Mouse (Mus musculus) adipocyte (in vitro differentiated cells): ENCODE data around the gene Nudt15.
"Not testable (repeated sequence)": the region's sequence is repeated elsewhere in the genome, so short reads cannot be mapped to it uniquely, and the experiment has no call there.

Experiments used
- DNase-seq: peaks from one replicate; pipeline ENCODE4 v3.0.0-alpha.2; 2016; ENCODE audit warnings: low spot score

Nudt15 gene

DNA sequence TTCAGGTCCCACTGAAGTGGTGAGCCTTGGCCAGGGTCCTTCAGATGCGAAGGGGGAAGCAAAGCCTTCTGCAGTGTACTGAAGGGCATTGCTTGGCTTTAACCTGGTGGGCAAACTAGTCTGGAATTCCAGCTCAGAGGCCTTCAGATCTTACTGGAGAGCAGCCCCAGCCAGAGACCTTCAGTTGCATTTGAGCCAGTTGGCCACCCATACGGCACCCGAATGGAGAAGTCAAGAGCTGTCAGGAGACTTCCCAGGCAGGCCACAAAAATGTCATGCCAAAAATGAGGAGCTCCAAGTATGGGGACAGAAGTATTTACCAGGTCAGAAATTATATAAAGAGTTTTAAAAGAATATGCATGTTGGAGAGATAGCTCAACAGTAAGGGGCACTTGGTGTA, at the start of gene Nudt15:
Gene Nudt15, minus strand, starts transcription at position 192 of the 400 bp plus-strand sequence.
- DNase-seq = no peak

DNA sequence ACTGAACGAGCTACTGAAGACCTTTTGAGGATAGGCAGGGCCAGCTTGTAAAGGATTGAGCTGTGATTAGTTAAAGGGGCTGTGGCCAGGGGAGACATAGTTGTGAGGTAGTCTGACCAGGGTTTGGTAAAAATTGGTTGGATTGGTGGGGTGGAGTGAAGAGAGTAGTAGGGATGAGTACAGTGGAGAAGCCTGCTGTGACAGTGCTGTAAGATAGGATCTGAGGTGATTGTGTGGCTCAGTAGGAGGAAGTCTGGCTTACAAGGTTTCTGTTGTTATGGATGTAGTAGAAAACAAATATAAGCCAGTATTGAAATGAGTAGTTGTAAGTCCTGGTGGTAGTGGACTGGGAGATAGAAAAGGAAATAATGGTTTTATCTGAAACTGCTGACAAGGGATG, 44.1 kb upstream of the Nudt15 start:
- no peak for DNase-seq

- DNase-seq = no peak
Observed at GRCm38 (mm10) chr14:73588080-73588479, 40.0 kb upstream of the Nudt15 start.

DNA sequence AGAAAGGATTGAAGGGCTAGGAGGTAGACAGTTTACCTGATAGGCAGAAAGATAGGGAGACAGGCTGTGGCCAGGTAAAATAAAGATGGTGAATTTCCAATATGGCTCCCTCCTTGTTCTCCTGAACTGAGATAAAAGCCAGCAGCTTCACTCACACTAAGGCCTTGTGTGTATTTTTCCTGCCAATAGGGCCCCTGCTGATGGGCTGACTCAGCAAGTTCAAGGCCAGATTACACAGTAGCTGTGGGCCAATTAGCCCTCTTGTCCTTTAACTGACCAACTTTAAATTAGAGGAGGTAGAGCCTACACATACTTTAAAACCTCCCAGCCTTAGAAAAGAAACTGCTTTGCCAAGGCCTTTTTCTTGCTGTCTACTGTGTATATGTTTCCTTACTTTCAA, 28.3 kb upstream of the Nudt15 start:
- peak; percentile 31 for DNase-seq

GRCm38 (mm10) chr14:73574053-73574452, 26.0 kb upstream of the Nudt15 start:
- DNase-seq = no peak

DNA sequence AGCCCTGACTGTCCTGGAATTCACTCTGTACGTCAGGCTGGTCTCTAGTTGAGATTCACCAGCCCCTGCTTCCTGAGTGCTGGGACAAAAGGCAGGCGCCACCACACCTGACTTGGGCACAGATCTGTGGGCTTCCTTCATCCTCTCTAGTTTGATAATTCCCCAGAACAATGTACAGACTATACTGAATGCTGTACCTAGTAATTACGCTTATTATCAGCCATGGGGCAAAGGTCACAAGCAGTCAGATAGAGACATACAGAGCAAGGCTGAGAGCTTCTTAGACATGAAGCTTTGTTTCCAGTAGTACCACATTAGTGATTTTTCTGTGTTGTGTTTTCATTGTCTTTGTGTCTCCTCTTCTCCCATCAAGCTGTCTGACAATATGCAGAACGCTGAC, 23.1 kb upstream of the Nudt15 start:
- DNase-seq = no peak

GRCm38 (mm10) chr14:73569831-73570230, 21.8 kb upstream of the Nudt15 start:
- DNase-seq = not testable (repeated sequence)

GRCm38 (mm10) chr14:73553122-73553696, 5.2 kb upstream of the Nudt15 start:
- peak; percentile 16 for DNase-seq

DNA sequence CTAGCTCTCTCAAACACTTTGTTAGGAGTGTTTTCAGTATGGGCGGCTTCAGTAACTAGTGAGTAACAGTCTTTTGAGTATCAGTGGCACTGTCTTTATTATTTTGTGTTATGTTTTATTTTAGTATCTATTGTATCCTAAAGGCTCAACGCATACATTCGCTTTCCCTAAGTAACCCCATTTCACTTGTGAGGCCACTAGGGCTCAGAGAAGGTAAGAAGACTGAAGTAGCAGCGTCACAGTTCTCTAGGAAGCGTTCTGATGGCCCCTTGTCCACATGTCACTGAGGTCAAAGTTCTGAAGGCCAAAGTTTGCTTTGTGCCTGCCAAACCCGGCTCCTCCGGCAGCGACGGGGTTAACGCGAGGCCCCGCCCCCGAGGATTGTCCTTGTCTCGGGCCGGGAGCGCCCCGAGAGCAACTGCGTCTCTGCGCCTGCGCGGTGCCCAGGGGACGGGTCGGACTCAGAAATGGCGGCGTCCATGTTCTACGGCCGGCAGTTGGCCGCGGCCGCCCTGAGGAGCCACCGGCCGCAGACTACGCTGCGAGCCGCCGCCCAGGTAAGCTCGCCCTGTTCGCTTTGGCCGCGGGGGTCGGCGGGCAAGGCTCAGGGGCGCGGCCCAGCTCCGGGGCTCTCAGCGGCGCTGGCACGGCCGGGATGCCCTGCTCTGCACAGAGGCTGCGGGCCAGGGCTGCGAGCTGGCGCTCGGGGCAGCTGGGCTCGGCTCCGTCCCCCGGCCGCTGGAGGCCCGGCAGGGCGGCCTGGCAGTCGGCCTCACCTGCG, 4.5 kb upstream of the Nudt15 start:
- peak; percentile 93 for DNase-seq

DNA sequence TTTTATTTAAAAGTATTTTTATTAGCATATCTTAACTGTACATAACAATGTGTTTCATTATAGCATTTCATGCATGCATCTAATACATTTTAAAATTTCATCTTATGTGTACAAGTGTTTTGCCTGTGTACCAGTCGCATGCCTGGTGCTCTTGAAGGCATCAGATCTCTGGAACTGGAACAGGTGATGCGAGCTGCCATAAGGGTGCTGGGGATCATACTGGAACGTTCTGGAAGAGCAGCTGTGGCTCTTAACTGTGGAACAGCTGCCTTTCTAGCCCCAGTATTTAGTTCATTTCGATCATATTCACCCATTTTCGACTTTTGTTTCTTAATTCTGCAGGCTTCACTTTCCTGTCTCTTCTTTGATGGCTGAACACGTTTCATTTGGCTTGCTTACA, 3.1 kb upstream of the Nudt15 start:
- DNase-seq = no peak

- DNase-seq = no peak
Observed at GRCm38 (mm10) chr14:73550732-73551131, 2.7 kb upstream of the Nudt15 start.

GRCm38 (mm10) chr14:73550291-73550690, 2.2 kb upstream of the Nudt15 start:
- no peak for DNase-seq

- no peak for DNase-seq
Observed at GRCm38 (mm10) chr14:73547034-73547433, 1.0 kb downstream of the Nudt15 start.

DNA sequence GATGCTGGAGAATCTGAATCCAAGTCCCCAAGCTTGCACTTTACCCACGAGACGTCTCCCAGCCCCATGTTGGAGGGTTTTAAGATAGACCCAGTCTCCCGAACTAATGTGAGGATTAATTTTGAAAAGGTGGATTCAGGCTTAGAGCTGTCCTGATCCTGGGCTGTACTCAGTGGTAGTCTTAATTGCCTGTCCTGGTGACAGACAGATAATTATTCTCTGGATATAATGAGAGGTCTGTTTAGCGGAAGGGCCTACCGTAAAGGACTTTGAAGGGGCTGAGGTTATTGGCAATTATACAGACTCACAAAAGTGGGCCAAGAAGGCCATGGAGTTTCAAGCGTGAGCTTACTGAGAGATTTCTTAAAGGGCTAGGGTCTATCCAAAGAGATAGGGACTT, 4.3 kb downstream of the Nudt15 start:
- no peak for DNase-seq

GRCm38 (mm10) chr14:73535641-73536040, 12.4 kb downstream of the Nudt15 start:
- DNase-seq = no peak

- no peak for DNase-seq
Observed at GRCm38 (mm10) chr14:73533755-73534465, 14.1 kb downstream of the Nudt15 start.

DNA sequence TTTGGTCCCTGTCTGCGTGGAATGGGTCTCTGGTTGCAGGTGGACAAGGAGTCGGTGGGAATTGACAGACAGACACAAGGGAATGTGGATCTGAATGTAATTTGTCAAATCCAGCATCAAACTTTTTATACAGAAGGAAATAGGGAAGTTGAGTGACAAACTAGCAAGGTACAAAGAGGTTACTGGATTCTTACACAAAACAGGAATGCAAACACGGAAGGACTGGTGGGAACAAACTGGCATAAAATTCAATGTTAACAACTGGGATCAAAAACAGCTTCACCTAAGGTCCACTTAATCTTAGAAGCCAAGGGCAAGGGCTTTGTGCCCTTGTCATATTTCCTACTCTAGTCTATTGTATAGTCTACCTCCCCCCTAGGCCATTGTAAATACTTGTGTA, 19.4 kb downstream of the Nudt15 start:
- DNase-seq = not testable (repeated sequence)

GRCm38 (mm10) chr14:73524766-73525448, 23.1 kb downstream of the Nudt15 start, which contains the start of gene Sucla2:
Gene Sucla2 (plus strand): TSS chr14:73525319.
- peak; percentile 97 for DNase-seq

- peak; percentile 18 for DNase-seq
Observed at GRCm38 (mm10) chr14:73524136-73524535, 23.9 kb downstream of the Nudt15 start.

GRCm38 (mm10) chr14:73509765-73510423, 38.1 kb downstream of the Nudt15 start, which contains the start of gene Med4:
Gene Med4 (plus strand): TSS chr14:73510025.
- peak; percentile 97 for DNase-seq

- no peak for DNase-seq
Observed at GRCm38 (mm10) chr14:73508630-73509395, 39.2 kb downstream of the Nudt15 start.
